Mouse (Mus musculus): ENCODE measurements around the gene Upb1. TPM values are rescaled to one million over a fixed set of nuclear protein-coding genes. Genes with fewer than 3 reads are reported as not detected.

The Upb1 gene
- total and polyA plus RNA-seq, 3 experiments = 0.70 to 0.89 (median 0.70) TPM

DNA sequence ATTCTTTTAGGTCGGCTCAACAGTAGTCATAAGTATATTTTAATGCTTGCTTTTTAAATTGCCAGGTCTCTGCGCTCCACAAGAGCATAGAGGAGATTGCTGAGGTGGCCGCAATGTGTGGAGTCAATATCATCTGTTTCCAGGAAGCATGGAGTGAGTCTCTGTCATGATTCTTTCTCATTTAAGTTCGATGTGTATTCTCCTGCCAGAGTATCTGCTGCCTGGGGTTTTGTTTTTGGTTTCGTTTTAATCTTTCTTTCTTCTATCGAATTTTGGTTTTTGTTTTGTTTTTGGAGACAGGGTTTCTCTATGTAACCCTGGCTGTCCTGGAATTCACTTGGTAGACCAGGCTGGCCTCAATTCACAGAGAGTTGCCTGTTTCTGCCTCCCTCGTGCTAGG lies 14.0 kb downstream of the Upb1 start:
- H3K4me1 ChIP-seq (ENCODE audit: control insufficient read depth, insufficient read depth, low read length) = no peaks in the 10 kb centered on the region
- no peak for DNase-seq
- no peak overlapping the region for H3K9ac ChIP-seq (ENCODE audit: low read depth, low read length)
- H3K27me3 ChIP-seq (ENCODE audit: control insufficient read depth, insufficient read depth, low read length) = no peaks in the 10 kb centered on the region
- H3K36me3 ChIP-seq (ENCODE audit: control insufficient read depth, insufficient read depth, low read length) = no peaks in the 10 kb centered on the region
- no peak overlapping the region for H3K4me3 ChIP-seq
- TF ChIP-seq POLR2A (IDR thresholded peaks at IDR 0.05; ENCODE audit: insufficient read depth, low read depth, low read length) (no peak), CTCF (IDR thresholded peaks at IDR 0.05) (no peak), EP300 (IDR thresholded peaks at IDR 0.05; ENCODE audit: insufficient read depth, low read depth, low read length) (no peak)
- H3K79me2 ChIP-seq (replicated peaks; ENCODE audit: control insufficient read depth, insufficient read depth, low read length) = no peaks in the 10 kb centered on the region
- intact Hi-C loops (cut with DNase I) = no loop called here
- no peak overlapping the region for H3K27ac ChIP-seq
- WGBS = 77% methylated on average over 7 of the region's 7 CpGs

- Histone ChIP-seq H3K36me3 (ENCODE audit: control insufficient read depth, insufficient read depth, low read length) (no peaks in the 10 kb centered on the region), H3K4me3 (no peak overlapping the region), H3K9ac (ENCODE audit: low read depth, low read length) (no peak overlapping the region), H3K79me2 (replicated peaks; ENCODE audit: control insufficient read depth, insufficient read depth, low read length) (no peaks in the 10 kb centered on the region), H3K27me3 (ENCODE audit: control insufficient read depth, insufficient read depth, low read length) (no peaks in the 10 kb centered on the region), H3K4me1 (ENCODE audit: control insufficient read depth, insufficient read depth, low read length) (peaks cover 3% of the 10 kb centered on the region), H3K27ac (no peak overlapping the region)
- 97% methylated on average over 8 of the region's 8 CpGs for WGBS
- no peak for DNase-seq
- TF ChIP-seq CTCF (IDR thresholded peaks at IDR 0.05) (peak; percentile 51), POLR2A (IDR thresholded peaks at IDR 0.05; ENCODE audit: insufficient read depth, low read depth, low read length) (no peak)
- intact Hi-C loops (cut with DNase I) = no loop called here
Measured at GRCm38 (mm10) chr10:75417363-75418042, 16.6 kb downstream of the Upb1 start.

DNA sequence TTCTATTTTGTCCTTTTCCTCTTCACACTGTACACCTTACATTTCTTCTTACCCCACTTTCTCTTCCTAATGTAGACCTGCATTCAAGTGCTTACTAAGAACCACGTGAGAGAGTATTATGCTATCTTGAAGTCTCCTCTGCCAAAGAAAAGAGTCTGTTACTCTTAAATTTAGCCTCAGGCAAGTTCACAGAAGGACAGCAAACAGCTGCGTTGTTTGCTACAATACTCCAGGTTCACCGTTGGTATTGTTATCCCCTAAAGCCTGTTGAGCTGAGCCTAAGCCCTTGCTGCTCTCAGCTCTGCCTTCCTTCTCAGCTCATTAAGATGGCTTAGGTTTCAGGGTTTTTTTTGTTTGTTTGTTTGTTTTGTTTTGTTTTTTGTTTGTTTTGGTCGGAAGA lies 17.8 kb downstream of the Upb1 start:
- intact Hi-C loops (cut with DNase I) = no loop called here
- WGBS = 54% methylated on average over 4 of the region's 4 CpGs
- no peak for TF ChIP-seq CTCF (IDR thresholded peaks at IDR 0.05)
- TF ChIP-seq EP300 (IDR thresholded peaks at IDR 0.05; ENCODE audit: insufficient read depth, low read depth, low read length) = no peak
- TF ChIP-seq POLR2A (IDR thresholded peaks at IDR 0.05; ENCODE audit: insufficient read depth, low read depth, low read length) = no peak
- no peak for DNase-seq
- Histone ChIP-seq H3K27ac (no peak overlapping the region), H3K27me3 (ENCODE audit: control insufficient read depth, insufficient read depth, low read length) (no peaks in the 10 kb centered on the region), H3K4me3 (no peak overlapping the region), H3K36me3 (ENCODE audit: control insufficient read depth, insufficient read depth, low read length) (no peaks in the 10 kb centered on the region), H3K9ac (ENCODE audit: low read depth, low read length) (no peak overlapping the region), H3K4me1 (ENCODE audit: control insufficient read depth, insufficient read depth, low read length) (peaks cover 3% of the 10 kb centered on the region), H3K79me2 (replicated peaks; ENCODE audit: control insufficient read depth, insufficient read depth, low read length) (no peaks in the 10 kb centered on the region)

DNA sequence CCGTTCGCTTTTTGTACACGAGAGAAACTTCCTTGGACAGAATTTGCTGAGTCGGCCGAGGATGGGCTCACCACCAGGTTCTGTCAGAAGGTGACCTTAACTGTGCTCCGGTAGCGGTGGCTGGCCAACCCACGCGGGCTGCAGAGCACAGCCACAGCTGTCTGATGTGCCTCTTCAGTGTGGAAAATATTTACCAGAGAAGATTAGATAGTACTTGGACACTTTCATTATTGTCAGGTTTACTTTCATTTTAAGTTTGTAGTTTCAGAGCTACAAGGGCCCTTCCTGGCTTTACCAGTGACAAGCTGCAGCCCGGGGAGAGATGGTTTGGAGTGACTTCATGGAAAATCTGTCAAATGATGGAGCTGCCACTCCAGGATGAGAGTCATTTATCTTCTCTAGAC lies 23.6 kb downstream of the Upb1 start:
- Histone ChIP-seq H3K4me1 (ENCODE audit: control insufficient read depth, insufficient read depth, low read length) (peaks cover 4% of the 10 kb centered on the region), H3K4me3 (no peak overlapping the region), H3K27me3 (ENCODE audit: control insufficient read depth, insufficient read depth, low read length) (no peaks in the 10 kb centered on the region), H3K27ac (peak overlapping the region; percentile 24), H3K79me2 (replicated peaks; ENCODE audit: control insufficient read depth, insufficient read depth, low read length) (no peaks in the 10 kb centered on the region), H3K9ac (ENCODE audit: low read depth, low read length) (no peak overlapping the region), H3K36me3 (ENCODE audit: control insufficient read depth, insufficient read depth, low read length) (no peaks in the 10 kb centered on the region)
- intact Hi-C loops (cut with DNase I) = no loop called here
- DNase-seq = no peak
- 30% methylated on average over 10 of the region's 10 CpGs for WGBS
- TF ChIP-seq CTCF (IDR thresholded peaks at IDR 0.05) = no peak
- no peak for TF ChIP-seq POLR2A (IDR thresholded peaks at IDR 0.05; ENCODE audit: insufficient read depth, low read depth, low read length)
- TF ChIP-seq EP300 (IDR thresholded peaks at IDR 0.05; ENCODE audit: insufficient read depth, low read depth, low read length) = no peak

DNA sequence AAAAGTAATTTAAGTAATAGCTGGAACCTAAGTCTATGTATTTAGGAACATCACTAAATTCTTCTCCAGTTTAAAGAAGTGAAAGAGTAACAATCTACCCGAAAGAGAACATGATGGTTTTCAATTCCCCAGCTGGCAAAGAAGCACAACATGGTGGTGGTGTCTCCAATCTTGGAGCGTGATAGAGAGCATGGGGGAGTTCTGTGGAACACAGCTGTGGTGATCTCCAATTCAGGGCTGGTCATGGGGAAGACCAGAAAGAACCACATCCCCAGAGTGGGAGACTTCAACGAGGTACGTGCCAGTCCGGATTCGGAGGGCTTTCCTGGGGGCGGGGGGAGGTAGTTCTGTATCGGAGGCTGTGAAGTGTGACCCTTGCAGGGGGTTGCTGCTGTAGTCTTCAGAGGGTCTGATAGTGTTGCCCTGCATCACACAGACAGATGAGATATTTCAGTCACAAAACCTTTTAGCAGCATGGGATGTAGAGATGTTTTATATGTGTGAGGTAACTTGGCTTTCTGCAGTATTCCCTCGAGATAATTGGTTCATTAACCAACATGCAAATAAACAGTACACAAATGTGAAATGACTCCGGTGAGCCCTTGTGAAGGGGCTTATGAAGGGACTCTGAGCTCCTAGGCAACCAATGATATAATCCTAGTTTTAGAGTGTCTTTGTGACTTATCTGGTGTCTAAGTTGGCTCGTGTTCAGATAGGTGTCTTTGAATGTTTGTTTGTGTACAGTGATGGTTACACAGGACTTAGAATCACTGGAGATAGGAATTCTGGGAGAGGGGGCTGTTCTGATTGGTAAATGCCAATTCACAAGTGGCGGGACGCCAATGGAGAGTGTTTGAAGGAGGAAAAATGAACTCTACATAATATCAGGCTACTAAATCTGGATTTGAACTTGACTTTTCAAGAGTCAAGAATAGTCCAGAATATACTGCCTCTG lies 27.4 kb downstream of the Upb1 start:
- no peak for TF ChIP-seq EP300 (IDR thresholded peaks at IDR 0.05; ENCODE audit: insufficient read depth, low read depth, low read length)
- no peak for TF ChIP-seq CTCF (IDR thresholded peaks at IDR 0.05)
- TF ChIP-seq POLR2A (IDR thresholded peaks at IDR 0.05; ENCODE audit: insufficient read depth, low read depth, low read length) = no peak
- Histone ChIP-seq H3K4me3 (no peak overlapping the region), H3K9ac (ENCODE audit: low read depth, low read length) (no peak overlapping the region), H3K4me1 (ENCODE audit: control insufficient read depth, insufficient read depth, low read length) (0 out of 2 replicates have a peak, but pooled peaks cover 1% of the 10 kb centered on the region), H3K27me3 (ENCODE audit: control insufficient read depth, insufficient read depth, low read length) (no peaks in the 10 kb centered on the region), H3K36me3 (ENCODE audit: control insufficient read depth, insufficient read depth, low read length) (no peaks in the 10 kb centered on the region), H3K79me2 (replicated peaks; ENCODE audit: control insufficient read depth, insufficient read depth, low read length) (no peaks in the 10 kb centered on the region), H3K27ac (no peak overlapping the region)
- DNase-seq = no peak
- intact Hi-C loops (cut with DNase I) = no loop called here
- 84% methylated on average over 13 of the region's 13 CpGs for WGBS

GRCm38 (mm10) chr10:75429004-75429380 lies 28.1 kb downstream of the Upb1 start:
- no peak overlapping the region for H3K4me3 ChIP-seq
- DNase-seq = no peak
- WGBS = 92% methylated on average over 6 of the region's 6 CpGs
- no peak for TF ChIP-seq CTCF (IDR thresholded peaks at IDR 0.05)
- TF ChIP-seq EP300 (IDR thresholded peaks at IDR 0.05; ENCODE audit: insufficient read depth, low read depth, low read length) = no peak
- TF ChIP-seq POLR2A (IDR thresholded peaks at IDR 0.05; ENCODE audit: insufficient read depth, low read depth, low read length) = no peak
- no peaks in the 10 kb centered on the region for H3K27me3 ChIP-seq (ENCODE audit: control insufficient read depth, insufficient read depth, low read length)
- no peaks in the 10 kb centered on the region for H3K36me3 ChIP-seq (ENCODE audit: control insufficient read depth, insufficient read depth, low read length)
- no peaks in the 10 kb centered on the region for H3K79me2 ChIP-seq (replicated peaks; ENCODE audit: control insufficient read depth, insufficient read depth, low read length)
- intact Hi-C loops (cut with DNase I) = no loop called here
- 0 out of 2 replicates have a peak, but pooled peaks cover 1% of the 10 kb centered on the region for H3K4me1 ChIP-seq (ENCODE audit: control insufficient read depth, insufficient read depth, low read length)
- no peak overlapping the region for H3K27ac ChIP-seq
- no peak overlapping the region for H3K9ac ChIP-seq (ENCODE audit: low read depth, low read length)

Measured in heart, adult 2 months (tissue).